Mouse (Mus musculus): ENCODE measurements around the gene Slc25a22.
"Not testable (repeated sequence)": the region's sequence is repeated elsewhere in the genome, so short reads cannot be mapped to it uniquely, and the experiment has no call there.

Gene Slc25a22

GRCm38 (mm10) chr7:141457236-141457635, 19.5 kb upstream of the Slc25a22 start:
- no peak for DNase-seq

- DNase-seq, result peak; percentile 75 to 82
These were observed 19.0 kb upstream of the Slc25a22 start for GRCm38 (mm10) chr7:141456739-141457138.

- DNase-seq, result peak; percentile 90 to 94
These were observed 18.1 kb upstream of the Slc25a22 start for GRCm38 (mm10) chr7:141455610-141456314.

- peak; percentile 96 to 98 for DNase-seq
These were observed 17.4 kb upstream of the Slc25a22 start, which contains the start of gene Pnpla2 for GRCm38 (mm10) chr7:141454967-141455551. Pnpla2 (plus strand) TSS chr7:141455198.

- DNase-seq, result no peak
These were observed 15.9 kb upstream of the Slc25a22 start for GRCm38 (mm10) chr7:141453636-141454035.

- DNase-seq, result no peak
These were observed 14.2 kb upstream of the Slc25a22 start for GRCm38 (mm10) chr7:141451928-141452327.

GRCm38 (mm10) chr7:141447110-141447991, 9.7 kb upstream of the Slc25a22 start, which contains the start of gene Rplp2:
Rplp2 (plus strand) TSS chr7:141447370.
- DNase-seq, result peak; percentile 93 to 95

GRCm38 (mm10) chr7:141446374-141446773, 8.7 kb upstream of the Slc25a22 start:
- DNase-seq, result not testable (repeated sequence)

- peak; percentile 73 to 82 for DNase-seq
These were observed 6.1 kb upstream of the Slc25a22 start, which contains the start of gene Pidd1 for GRCm38 (mm10) chr7:141443828-141444237. Pidd1 (minus strand) TSS chr7:141444025.

- DNase-seq, result no peak
These were observed 5.6 kb upstream of the Slc25a22 start for GRCm38 (mm10) chr7:141443081-141443821.

GRCm38 (mm10) chr7:141442199-141442598, 4.5 kb upstream of the Slc25a22 start:
- no peak for DNase-seq

- no peak for DNase-seq
These were observed 3.8 kb upstream of the Slc25a22 start for GRCm38 (mm10) chr7:141441460-141441859.

GRCm38 (mm10) chr7:141440613-141441012, 2.9 kb upstream of the Slc25a22 start:
- peak; percentile 54 to 76 for DNase-seq

- no peak for DNase-seq
These were observed 2.1 kb upstream of the Slc25a22 start for GRCm38 (mm10) chr7:141439811-141440210.

- no peak for DNase-seq
These were observed 1.5 kb upstream of the Slc25a22 start for GRCm38 (mm10) chr7:141439140-141439679.

GRCm38 (mm10) chr7:141438201-141438968, 693 bp upstream of the Slc25a22 start:
- DNase-seq, result no peak

GRCm38 (mm10) chr7:141436523-141436892, 1.2 kb downstream of the Slc25a22 start:
- no peak for DNase-seq

GRCm38 (mm10) chr7:141435856-141436522, 1.7 kb downstream of the Slc25a22 start:
- DNase-seq, result no peak

GRCm38 (mm10) chr7:141435129-141435855, 2.4 kb downstream of the Slc25a22 start:
- DNase-seq, result peak; percentile 64 to 71

GRCm38 (mm10) chr7:141434464-141434863, 3.2 kb downstream of the Slc25a22 start:
- no peak for DNase-seq
